Mouse (Mus musculus) thymus, postnatal 25 days (tissue): ENCODE data around the gene Nav2.

Experiments used
- DNase-seq: peaks from one replicate; pipeline ENCODE4 v3.0.0; 2022

Nav2 gene

GRCm38 (mm10) chr7:49500916-49501315 is 592.4 kb downstream of the Nav2 start:
- DNase-seq = no peak

GRCm38 (mm10) chr7:49503419-49503818 is 594.9 kb downstream of the Nav2 start:
- no peak for DNase-seq

- no peak for DNase-seq
Observed at GRCm38 (mm10) chr7:49503881-49504280, 595.4 kb downstream of the Nav2 start.

- DNase-seq = no peak
Observed at GRCm38 (mm10) chr7:49504297-49504696, 595.8 kb downstream of the Nav2 start.

- no peak for DNase-seq
Observed at GRCm38 (mm10) chr7:49505024-49505423, 596.5 kb downstream of the Nav2 start.

- no peak for DNase-seq
Observed at GRCm38 (mm10) chr7:49506085-49506820, 597.7 kb downstream of the Nav2 start.

GRCm38 (mm10) chr7:49507943-49508506 is 599.5 kb downstream of the Nav2 start:
- DNase-seq = no peak

GRCm38 (mm10) chr7:49511820-49512453 is 603.4 kb downstream of the Nav2 start:
- DNase-seq = no peak

GRCm38 (mm10) chr7:49513763-49514437 is 605.4 kb downstream of the Nav2 start:
- DNase-seq = no peak

- no peak for DNase-seq
Observed at GRCm38 (mm10) chr7:49515012-49515411, 606.5 kb downstream of the Nav2 start.

GRCm38 (mm10) chr7:49520504-49520903 is 612.0 kb downstream of the Nav2 start:
- no peak for DNase-seq

GRCm38 (mm10) chr7:49521349-49521748 is 612.8 kb downstream of the Nav2 start:
- DNase-seq = no peak

GRCm38 (mm10) chr7:49521976-49522375 is 613.5 kb downstream of the Nav2 start:
- DNase-seq = no peak

GRCm38 (mm10) chr7:49522411-49523114 is 614.0 kb downstream of the Nav2 start:
- peak; percentile 10 for DNase-seq

GRCm38 (mm10) chr7:49523115-49523445 is 614.6 kb downstream of the Nav2 start:
- no peak for DNase-seq

- no peak for DNase-seq
Observed at GRCm38 (mm10) chr7:49523729-49524128, 615.2 kb downstream of the Nav2 start.

GRCm38 (mm10) chr7:49525348-49526100 is 617.0 kb downstream of the Nav2 start:
- no peak for DNase-seq

GRCm38 (mm10) chr7:49526101-49526499 is 617.6 kb downstream of the Nav2 start:
- no peak for DNase-seq

GRCm38 (mm10) chr7:49527495-49527894 is 619.0 kb downstream of the Nav2 start:
- DNase-seq = no peak

GRCm38 (mm10) chr7:49527925-49528324 is 619.4 kb downstream of the Nav2 start:
- DNase-seq = no peak

GRCm38 (mm10) chr7:49529498-49529897 is 621.0 kb downstream of the Nav2 start:
- no peak for DNase-seq

GRCm38 (mm10) chr7:49533571-49533970 is 625.1 kb downstream of the Nav2 start:
- DNase-seq = no peak
